Mouse (Mus musculus): ENCODE measurements around the gene Gabra6. TPM values are rescaled to one million over a fixed set of nuclear protein-coding genes. Genes with fewer than 3 reads are reported as not detected.

The Gabra6 gene
- total RNA-seq (2012; rRNA removed): not detected in 2 replicates

GRCm38 (mm10) chr11:42320882-42321281 lies at the start of gene Gabra6:
Gabra6 (minus strand) TSS chr11:42321072.
- no peak for TF ChIP-seq ZNF384 (IDR thresholded peaks at IDR 0.05; ENCODE audit: low read depth, low read length)
- no peak for TF ChIP-seq ZC3H11A (IDR thresholded peaks at IDR 0.05; ENCODE audit: borderline replicate concordance, low read depth, low read length)
- no peak for TF ChIP-seq CHD2 (IDR thresholded peaks at IDR 0.05; ENCODE audit: low read depth, low read length)
- no peak for TF ChIP-seq HCFC1 (IDR thresholded peaks at IDR 0.05; ENCODE audit: borderline replicate concordance, insufficient read depth, low read length)
- no peak for TF ChIP-seq MAFK (IDR thresholded peaks at IDR 0.05; ENCODE audit: insufficient read depth, low read depth, low read length)
- no peak within 1 kb of the TSS for H3K4me3 ChIP-seq (ENCODE audit: insufficient read depth in 1 of 2, low read depth in 1 of 2, low read length in 2 of 2, poor library complexity in 1 of 2, severe bottlenecking in 1 of 2)
- in situ Hi-C loops (cut with MboI; ENCODE audit: low sequenced_read_pairs in 2 of 2, unreplicated experiment in 2 of 2): no loop called here

GRCm38 (mm10) chr11:42365544-42365943 lies 44.7 kb upstream of the Gabra6 start:
- Histone ChIP-seq H3K9ac (ENCODE audit: insufficient read depth, low read depth, low read length, poor library complexity, severe bottlenecking) (no peak overlapping the region), H3K4me3 (ENCODE audit: insufficient read depth in 1 of 2, low read depth in 1 of 2, low read length in 2 of 2, poor library complexity in 1 of 2, severe bottlenecking in 1 of 2) (no peak overlapping the region), H3K4me1 (ENCODE audit: control insufficient read depth in 2 of 2, insufficient read depth in 2 of 2, low read length in 2 of 2, poor library complexity in 1 of 2) (no peaks in the 10 kb centered on the region), H3K9me3 (ENCODE audit: control insufficient read depth, insufficient read depth, low read depth, low read length) (no peaks in the 10 kb centered on the region), H3K36me3 (ENCODE audit: control insufficient read depth, insufficient read depth, low read length, poor library complexity, severe bottlenecking) (no peaks in the 10 kb centered on the region), H3K27ac (ENCODE audit: insufficient read depth, low read depth, low read length, poor library complexity, severe bottlenecking) (no peak overlapping the region)
- TF ChIP-seq HCFC1 (IDR thresholded peaks at IDR 0.05; ENCODE audit: borderline replicate concordance, insufficient read depth, low read length) (no peak), ZC3H11A (IDR thresholded peaks at IDR 0.05; ENCODE audit: borderline replicate concordance, low read depth, low read length) (no peak), ZNF384 (IDR thresholded peaks at IDR 0.05; ENCODE audit: low read depth, low read length) (no peak), CHD2 (IDR thresholded peaks at IDR 0.05; ENCODE audit: low read depth, low read length) (no peak), MAFK (IDR thresholded peaks at IDR 0.05; ENCODE audit: insufficient read depth, low read depth, low read length) (no peak)
- in situ Hi-C loops (cut with MboI; ENCODE audit: low sequenced_read_pairs in 2 of 2, unreplicated experiment in 2 of 2): no loop called here
- no peak for DNase-seq (ENCODE audit: low read depth, low spot score)

More at GRCm38 (mm10) chr11:42320882-42321281, at the start of gene Gabra6:
- Histone ChIP-seq H3K27ac (ENCODE audit: insufficient read depth, low read depth, low read length, poor library complexity, severe bottlenecking) (no peak within 1 kb of the TSS), H3K4me1 (ENCODE audit: control insufficient read depth in 2 of 2, insufficient read depth in 2 of 2, low read length in 2 of 2, poor library complexity in 1 of 2) (no peaks in the 10 kb centered on the region), H3K9me3 (ENCODE audit: control insufficient read depth, insufficient read depth, low read depth, low read length) (no peaks in the 10 kb centered on the region), H3K36me3 (ENCODE audit: control insufficient read depth, insufficient read depth, low read length, poor library complexity, severe bottlenecking) (no peaks in the 10 kb centered on the region), H3K9ac (ENCODE audit: insufficient read depth, low read depth, low read length, poor library complexity, severe bottlenecking) (no peak within 1 kb of the TSS)
- no peak for DNase-seq (ENCODE audit: low read depth, low spot score)

- no peak overlapping the region for H3K27ac ChIP-seq (ENCODE audit: insufficient read depth, low read depth, low read length, poor library complexity, severe bottlenecking)
- H3K9ac ChIP-seq (ENCODE audit: insufficient read depth, low read depth, low read length, poor library complexity, severe bottlenecking): no peak overlapping the region
- H3K4me1 ChIP-seq (ENCODE audit: control insufficient read depth in 2 of 2, insufficient read depth in 2 of 2, low read length in 2 of 2, poor library complexity in 1 of 2): no peaks in the 10 kb centered on the region
- no peak for DNase-seq (ENCODE audit: low read depth, low spot score)
- H3K36me3 ChIP-seq (ENCODE audit: control insufficient read depth, insufficient read depth, low read length, poor library complexity, severe bottlenecking): no peaks in the 10 kb centered on the region
- H3K4me3 ChIP-seq (ENCODE audit: insufficient read depth in 1 of 2, low read depth in 1 of 2, low read length in 2 of 2, poor library complexity in 1 of 2, severe bottlenecking in 1 of 2): no peak overlapping the region
- in situ Hi-C loops (cut with MboI; ENCODE audit: low sequenced_read_pairs in 2 of 2, unreplicated experiment in 2 of 2): no loop called here
- no peak for TF ChIP-seq ZC3H11A (IDR thresholded peaks at IDR 0.05; ENCODE audit: borderline replicate concordance, low read depth, low read length)
- TF ChIP-seq MAFK (IDR thresholded peaks at IDR 0.05; ENCODE audit: insufficient read depth, low read depth, low read length): no peak
- no peak for TF ChIP-seq CHD2 (IDR thresholded peaks at IDR 0.05; ENCODE audit: low read depth, low read length)
- no peak for TF ChIP-seq HCFC1 (IDR thresholded peaks at IDR 0.05; ENCODE audit: borderline replicate concordance, insufficient read depth, low read length)
- no peak for TF ChIP-seq ZNF384 (IDR thresholded peaks at IDR 0.05; ENCODE audit: low read depth, low read length)
- H3K9me3 ChIP-seq (ENCODE audit: control insufficient read depth, insufficient read depth, low read depth, low read length): no peaks in the 10 kb centered on the region
Measured at GRCm38 (mm10) chr11:42332121-42332520, 11.2 kb upstream of the Gabra6 start.

GRCm38 (mm10) chr11:42326262-42326661 lies 5.4 kb upstream of the Gabra6 start:
- Histone ChIP-seq H3K9me3 (ENCODE audit: control insufficient read depth, insufficient read depth, low read depth, low read length) (no peaks in the 10 kb centered on the region), H3K36me3 (ENCODE audit: control insufficient read depth, insufficient read depth, low read length, poor library complexity, severe bottlenecking) (no peaks in the 10 kb centered on the region), H3K27ac (ENCODE audit: insufficient read depth, low read depth, low read length, poor library complexity, severe bottlenecking) (no peak overlapping the region), H3K9ac (ENCODE audit: insufficient read depth, low read depth, low read length, poor library complexity, severe bottlenecking) (no peak overlapping the region), H3K4me1 (ENCODE audit: control insufficient read depth in 2 of 2, insufficient read depth in 2 of 2, low read length in 2 of 2, poor library complexity in 1 of 2) (no peaks in the 10 kb centered on the region), H3K4me3 (ENCODE audit: insufficient read depth in 1 of 2, low read depth in 1 of 2, low read length in 2 of 2, poor library complexity in 1 of 2, severe bottlenecking in 1 of 2) (no peak overlapping the region)
- in situ Hi-C loops (cut with MboI; ENCODE audit: low sequenced_read_pairs in 2 of 2, unreplicated experiment in 2 of 2): no loop called here
- TF ChIP-seq ZC3H11A (IDR thresholded peaks at IDR 0.05; ENCODE audit: borderline replicate concordance, low read depth, low read length) (no peak), HCFC1 (IDR thresholded peaks at IDR 0.05; ENCODE audit: borderline replicate concordance, insufficient read depth, low read length) (no peak)
- DNase-seq (ENCODE audit: low read depth, low spot score): no peak

- Histone ChIP-seq H3K4me3 (ENCODE audit: insufficient read depth in 1 of 2, low read depth in 1 of 2, low read length in 2 of 2, poor library complexity in 1 of 2, severe bottlenecking in 1 of 2) (no peak overlapping the region), H3K36me3 (ENCODE audit: control insufficient read depth, insufficient read depth, low read length, poor library complexity, severe bottlenecking) (no peaks in the 10 kb centered on the region), H3K9ac (ENCODE audit: insufficient read depth, low read depth, low read length, poor library complexity, severe bottlenecking) (no peak overlapping the region), H3K9me3 (ENCODE audit: control insufficient read depth, insufficient read depth, low read depth, low read length) (no peaks in the 10 kb centered on the region), H3K4me1 (ENCODE audit: control insufficient read depth in 2 of 2, insufficient read depth in 2 of 2, low read length in 2 of 2, poor library complexity in 1 of 2) (no peaks in the 10 kb centered on the region), H3K27ac (ENCODE audit: insufficient read depth, low read depth, low read length, poor library complexity, severe bottlenecking) (no peak overlapping the region)
- in situ Hi-C loops (cut with MboI; ENCODE audit: low sequenced_read_pairs in 2 of 2, unreplicated experiment in 2 of 2): no loop called here
- TF ChIP-seq ZNF384 (IDR thresholded peaks at IDR 0.05; ENCODE audit: low read depth, low read length): no peak
- no peak for TF ChIP-seq HCFC1 (IDR thresholded peaks at IDR 0.05; ENCODE audit: borderline replicate concordance, insufficient read depth, low read length)
- no peak for TF ChIP-seq MAFK (IDR thresholded peaks at IDR 0.05; ENCODE audit: insufficient read depth, low read depth, low read length)
- no peak for TF ChIP-seq CHD2 (IDR thresholded peaks at IDR 0.05; ENCODE audit: low read depth, low read length)
- TF ChIP-seq ZC3H11A (IDR thresholded peaks at IDR 0.05; ENCODE audit: borderline replicate concordance, low read depth, low read length): no peak
- no peak for DNase-seq (ENCODE audit: low read depth, low spot score)
Measured at GRCm38 (mm10) chr11:42321560-42321959, 688 bp upstream of the Gabra6 start.

Measured in ES-E14 (cell line).